Mouse (Mus musculus): Measurements from ENCODE around the gene Tox4. TPM values are rescaled to one million over a fixed set of nuclear protein-coding genes. Genes with fewer than 3 reads are reported as not detected.
"Not testable (repeated sequence)": the region's sequence is repeated elsewhere in the genome, so short reads cannot be mapped to it uniquely, and the experiment has no call there.

The Tox4 gene
- total and polyA plus RNA-seq, 2 experiments from 2014 or later: 22.0 to 30.1 TPM

GRCm38 (mm10) chr14:52277210-52277609 lies 1.7 kb upstream of the Tox4 start:
- H3K9ac ChIP-seq (replicated peaks; ENCODE audit: low read depth, low read length): no peak overlapping the region
- H3K9me3 ChIP-seq (replicated peaks; ENCODE audit: control insufficient read depth, low read length): no peaks in the 10 kb centered on the region
- no peaks in the 10 kb centered on the region for H3K4me1 ChIP-seq (ENCODE audit: control insufficient read depth, insufficient read depth)
- no peak overlapping the region for H3K27ac ChIP-seq (ENCODE audit: low read depth)
- no peak for DNase-seq (ENCODE audit: low spot score)
- 85% methylated on average over 4 of the region's 4 CpGs for WGBS
- H3K36me3 ChIP-seq (replicated peaks; ENCODE audit: control insufficient read depth, insufficient read depth, low read length): peaks cover 24% of the 10 kb centered on the region
- no peak for ATAC-seq (ENCODE audit: insufficient read depth, low read depth)
- TF ChIP-seq EP300 (IDR thresholded peaks at IDR 0.05; ENCODE audit: low read depth) (no peak), CTCF (IDR thresholded peaks at IDR 0.05; ENCODE audit: low read depth) (no peak)
- no peak overlapping the region for H3K4me2 ChIP-seq (ENCODE audit: low read depth, low read length)
- H3K27me3 ChIP-seq (ENCODE audit: control insufficient read depth, insufficient read depth, low read length): no peaks in the 10 kb centered on the region
- H3K4me3 ChIP-seq (ENCODE audit: low read depth, low read length): no peak overlapping the region

DNA sequence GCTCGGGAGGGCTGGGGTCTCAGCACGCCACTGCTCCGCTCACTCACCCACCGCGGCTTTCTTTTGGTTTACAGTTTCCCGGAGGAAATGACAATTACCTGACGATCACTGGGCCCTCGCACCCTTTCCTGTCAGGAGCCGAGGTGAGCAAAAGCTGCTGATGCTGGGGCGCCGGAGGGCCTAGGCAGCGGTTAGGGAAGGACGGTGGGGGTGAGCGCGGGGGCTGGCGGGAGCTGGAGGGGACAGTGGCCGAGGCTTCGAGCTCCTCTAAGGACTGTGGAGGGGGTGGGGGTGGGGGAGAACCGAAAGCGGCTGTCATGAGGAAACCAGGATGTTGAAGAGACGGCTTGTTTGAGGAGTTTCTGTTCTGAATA lies 788 bp downstream of the Tox4 start:
- Histone ChIP-seq H3K9ac (replicated peaks; ENCODE audit: low read depth, low read length) (peak overlapping the region; percentile 86), H3K27ac (ENCODE audit: low read depth) (peak overlapping the region; percentile 87), H3K36me3 (replicated peaks; ENCODE audit: control insufficient read depth, insufficient read depth, low read length) (peaks cover 9% of the 10 kb centered on the region), H3K4me2 (ENCODE audit: low read depth, low read length) (peak overlapping the region; percentile 69), H3K4me3 (ENCODE audit: low read depth, low read length) (peak overlapping the region; percentile 88), H3K4me1 (ENCODE audit: control insufficient read depth, insufficient read depth) (no peaks in the 10 kb centered on the region), H3K9me3 (replicated peaks; ENCODE audit: control insufficient read depth, low read length) (no peaks in the 10 kb centered on the region), H3K27me3 (ENCODE audit: control insufficient read depth, insufficient read depth, low read length) (no peaks in the 10 kb centered on the region)
- 1% methylated on average over 21 of the region's 21 CpGs for WGBS
- no peak for TF ChIP-seq EP300 (IDR thresholded peaks at IDR 0.05; ENCODE audit: low read depth)
- no peak for TF ChIP-seq CTCF (IDR thresholded peaks at IDR 0.05; ENCODE audit: low read depth)
- DNase-seq (ENCODE audit: low spot score) (peak; percentile 24), ATAC-seq (ENCODE audit: insufficient read depth, low read depth) (0 out of 2 replicates have a peak, but pooled peaks have one; percentile 18)

DNA sequence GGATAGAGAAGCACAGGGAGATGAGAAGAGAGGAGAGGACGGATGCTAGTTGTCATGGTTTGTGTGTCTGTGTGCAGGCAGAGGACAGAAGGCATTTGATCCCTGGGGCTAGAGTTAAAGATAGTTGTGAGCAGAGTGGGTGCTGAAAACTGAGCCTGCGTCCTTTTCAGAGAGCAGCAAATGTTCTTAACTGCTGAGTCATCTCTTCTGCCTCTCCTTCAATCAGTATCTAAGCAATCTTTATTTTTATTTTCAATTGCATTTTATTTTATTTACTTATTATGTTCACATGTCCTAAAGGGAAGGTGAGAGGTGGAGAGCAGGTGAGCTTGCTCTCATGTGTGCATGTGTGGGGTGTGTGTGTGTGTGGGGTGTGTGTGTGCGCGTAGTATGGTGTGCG lies 4.7 kb downstream of the Tox4 start:
- Histone ChIP-seq H3K4me1 (ENCODE audit: control insufficient read depth, insufficient read depth) (no peaks in the 10 kb centered on the region), H3K4me2 (ENCODE audit: low read depth, low read length) (no peak overlapping the region), H3K27ac (ENCODE audit: low read depth) (no peak overlapping the region), H3K27me3 (ENCODE audit: control insufficient read depth, insufficient read depth, low read length) (no peaks in the 10 kb centered on the region), H3K9me3 (replicated peaks; ENCODE audit: control insufficient read depth, low read length) (no peaks in the 10 kb centered on the region), H3K4me3 (ENCODE audit: low read depth, low read length) (no peak overlapping the region), H3K9ac (replicated peaks; ENCODE audit: low read depth, low read length) (no peak overlapping the region), H3K36me3 (replicated peaks; ENCODE audit: control insufficient read depth, insufficient read depth, low read length) (peaks cover 35% of the 10 kb centered on the region)
- DNase-seq (ENCODE audit: low spot score): no peak
- WGBS: 91% methylated on average over 5 of the region's 5 CpGs
- TF ChIP-seq EP300 (IDR thresholded peaks at IDR 0.05; ENCODE audit: low read depth) (no peak), CTCF (IDR thresholded peaks at IDR 0.05; ENCODE audit: low read depth) (no peak)
- no peak for ATAC-seq (ENCODE audit: insufficient read depth, low read depth)

DNA sequence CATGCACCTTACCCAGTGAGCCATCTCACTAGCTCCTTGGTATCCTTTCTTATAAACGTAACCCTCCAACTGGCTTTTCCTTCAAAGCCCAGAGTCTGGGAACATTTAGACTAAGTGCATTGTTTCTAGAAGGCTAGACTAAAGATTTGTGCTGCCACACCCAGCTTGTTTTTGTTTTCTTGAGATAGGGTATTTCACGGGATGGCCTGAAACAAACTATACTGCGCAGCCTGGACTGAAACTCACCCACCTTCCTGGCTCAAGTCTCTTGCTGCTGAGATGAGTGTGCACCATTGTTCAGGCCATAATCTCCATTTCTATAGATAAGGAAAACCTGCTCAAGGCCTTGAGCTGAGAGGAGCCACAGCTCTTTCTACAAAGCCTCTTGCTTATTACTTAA lies 5.2 kb downstream of the Tox4 start:
- TF ChIP-seq EP300 (IDR thresholded peaks at IDR 0.05; ENCODE audit: low read depth): no peak
- TF ChIP-seq CTCF (IDR thresholded peaks at IDR 0.05; ENCODE audit: low read depth): no peak
- Histone ChIP-seq H3K36me3 (replicated peaks; ENCODE audit: control insufficient read depth, insufficient read depth, low read length) (peaks cover 38% of the 10 kb centered on the region), H3K4me1 (ENCODE audit: control insufficient read depth, insufficient read depth) (no peaks in the 10 kb centered on the region), H3K27me3 (ENCODE audit: control insufficient read depth, insufficient read depth, low read length) (no peaks in the 10 kb centered on the region), H3K9ac (replicated peaks; ENCODE audit: low read depth, low read length) (no peak overlapping the region), H3K9me3 (replicated peaks; ENCODE audit: control insufficient read depth, low read length) (no peaks in the 10 kb centered on the region), H3K4me3 (ENCODE audit: low read depth, low read length) (no peak overlapping the region), H3K4me2 (ENCODE audit: low read depth, low read length) (no peak overlapping the region), H3K27ac (ENCODE audit: low read depth) (no peak overlapping the region)
- ATAC-seq (ENCODE audit: insufficient read depth, low read depth) (no peak), DNase-seq (ENCODE audit: low spot score) (no peak)
- WGBS: 85% methylated on average over 3 of the region's 3 CpGs

DNA sequence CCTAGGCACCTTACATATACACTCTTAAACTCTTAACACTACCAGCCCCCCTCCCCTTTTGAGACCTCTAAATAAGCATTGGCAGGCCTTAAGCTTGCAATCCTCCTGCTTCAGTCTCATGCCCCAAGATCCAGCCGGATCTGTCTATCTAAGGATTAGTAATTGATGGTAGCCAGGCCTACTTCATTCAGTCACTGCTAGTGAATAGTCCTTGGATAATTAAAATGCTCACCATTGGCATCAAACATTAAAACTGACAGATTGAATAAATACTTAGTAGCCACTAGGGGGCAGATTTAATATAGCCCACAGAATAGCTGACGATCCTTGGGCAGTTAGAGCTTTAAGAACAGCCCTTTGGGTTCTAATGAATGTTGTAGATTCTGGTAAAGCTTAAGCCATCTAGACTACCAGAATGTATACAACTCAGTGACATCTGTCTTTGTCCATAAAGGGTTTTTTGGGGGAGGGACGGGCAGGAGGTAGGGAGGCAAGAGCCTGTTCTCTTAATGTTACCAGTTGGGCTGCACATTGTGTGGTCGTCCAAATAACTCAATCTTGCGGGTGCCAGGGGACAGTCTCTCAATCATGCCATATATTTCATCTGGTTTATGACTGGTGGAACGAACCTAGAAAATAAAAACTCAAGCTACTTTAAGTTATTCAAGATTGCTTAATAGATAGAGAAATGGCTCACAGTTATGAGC lies 16.8 kb downstream of the Tox4 start:
- WGBS: 67% methylated on average over 6 of the region's 6 CpGs
- peak; percentile 59 for TF ChIP-seq CTCF (IDR thresholded peaks at IDR 0.05; ENCODE audit: low read depth)
- no peak for TF ChIP-seq EP300 (IDR thresholded peaks at IDR 0.05; ENCODE audit: low read depth)
- H3K27ac ChIP-seq (ENCODE audit: low read depth): no peak overlapping the region
- no peak for ATAC-seq (ENCODE audit: insufficient read depth, low read depth)
- H3K4me1 ChIP-seq (ENCODE audit: control insufficient read depth, insufficient read depth): no peaks in the 10 kb centered on the region
- DNase-seq (ENCODE audit: low spot score): peak; percentile 78
- H3K4me3 ChIP-seq (ENCODE audit: low read depth, low read length): no peak overlapping the region
- no peak overlapping the region for H3K4me2 ChIP-seq (ENCODE audit: low read depth, low read length)
- peaks cover 85% of the 10 kb centered on the region for H3K36me3 ChIP-seq (replicated peaks; ENCODE audit: control insufficient read depth, insufficient read depth, low read length)
- H3K27me3 ChIP-seq (ENCODE audit: control insufficient read depth, insufficient read depth, low read length): no peaks in the 10 kb centered on the region
- no peaks in the 10 kb centered on the region for H3K9me3 ChIP-seq (replicated peaks; ENCODE audit: control insufficient read depth, low read length)
- no peak overlapping the region for H3K9ac ChIP-seq (replicated peaks; ENCODE audit: low read depth, low read length)

DNA sequence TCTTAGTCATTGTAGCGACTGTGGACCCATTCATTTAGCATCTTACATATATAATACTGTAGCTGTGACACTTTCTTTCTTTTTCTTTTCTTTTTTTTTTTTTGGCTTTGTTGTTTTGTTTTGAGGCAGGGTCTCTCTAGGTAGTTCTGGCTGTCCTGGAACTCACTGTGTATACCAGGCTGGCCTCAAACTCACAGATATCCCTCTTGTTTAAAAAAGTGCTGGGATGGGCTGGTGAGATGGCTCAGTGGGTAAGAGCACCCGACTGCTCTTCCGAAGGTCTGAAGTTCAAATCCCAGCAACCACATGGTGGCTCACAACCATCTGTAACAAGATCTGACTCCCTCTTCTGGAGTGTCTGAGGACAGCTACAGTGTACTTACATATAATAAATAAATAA lies 24.6 kb downstream of the Tox4 start:
- WGBS: 95% methylated on average over 3 of the region's 3 CpGs
- not testable (repeated sequence) for H3K27ac ChIP-seq (ENCODE audit: low read depth); H3K4me3 ChIP-seq (ENCODE audit: low read depth, low read length); DNase-seq (ENCODE audit: low spot score); H3K27me3 ChIP-seq (ENCODE audit: control insufficient read depth, insufficient read depth, low read length); H3K9ac ChIP-seq (replicated peaks; ENCODE audit: low read depth, low read length); H3K4me1 ChIP-seq (ENCODE audit: control insufficient read depth, insufficient read depth); H3K9me3 ChIP-seq (replicated peaks; ENCODE audit: control insufficient read depth, low read length); H3K4me2 ChIP-seq (ENCODE audit: low read depth, low read length); ATAC-seq (ENCODE audit: insufficient read depth, low read depth)
- H3K36me3 ChIP-seq (replicated peaks; ENCODE audit: control insufficient read depth, insufficient read depth, low read length): peaks cover 16% of the 10 kb centered on the region
